Mouse (Mus musculus) kidney, adult 2 months (tissue): Measurements from ENCODE around the gene Strada. TPM values are rescaled to one million over a fixed set of nuclear protein-coding genes. Genes with fewer than 3 reads are reported as not detected.

ENCODE experiments used
- DNase-seq: peaks from one replicate; pipeline ENCODE4 v3.0.0; 2021
- H3K27ac ChIP-seq: fragments of 200-500 bp; 2 replicates; pipeline ENCODE4 v1.5.1; 2012; ENCODE audit warnings: low read depth, low read length, control low read depth, inconsistent platforms; ENCODE audit not compliant: insufficient read depth
- H3K27me3 ChIP-seq: fragments of 200-500 bp; replicated peaks from 2 replicates; pipeline ENCODE4 v1.6.1; 2012; ENCODE audit warnings: mild to moderate bottlenecking, moderate library complexity, low read length, inconsistent platforms; ENCODE audit not compliant: control insufficient read depth, insufficient read depth
- H3K36me3 ChIP-seq: fragments of 200-500 bp; 2 replicates; pipeline ENCODE4 v1.6.1; 2012; ENCODE audit warnings: mild to moderate bottlenecking, moderate library complexity, low read length, inconsistent platforms; ENCODE audit not compliant: control insufficient read depth, insufficient read depth
- H3K4me1 ChIP-seq: fragments of 200-500 bp; 2 replicates; pipeline ENCODE4 v1.6.1; 2011; ENCODE audit warnings: low read length; ENCODE audit not compliant: control insufficient read depth, insufficient read depth
- H3K4me3 ChIP-seq: fragments of 200-500 bp; 2 replicates; pipeline ENCODE4 v1.5.1; 2011; ENCODE audit warnings: mild to moderate bottlenecking, low read depth, low read length, control low read depth; ENCODE audit not compliant: insufficient read depth
- CTCF ChIP-seq: fragments of 200-500 bp; conservative IDR thresholded peaks from 2 replicates; pipeline ENCODE4 v1.5.1; 2011; ENCODE audit warnings: low read depth, mild to moderate bottlenecking, control low read depth, low read length, moderate library complexity, mixed read lengths; ENCODE audit not compliant: insufficient read depth, insufficient read length
- POLR2A ChIP-seq: fragments of 200-500 bp; IDR thresholded peaks from one replicate; pipeline ENCODE4 v1.6.1; 2011; ENCODE audit warnings: low read depth, low read length, control low read depth
- WGBS: fragments of 180-500 bp; shearing (Covaris S2); methylation state at CpG from one replicate; pipeline ENCODE4 v1.1.7; 2018; 5-methylcytosine and 5-hydroxymethylcytosine counted together
- polyA plus RNA-seq: library from polyadenylated mRNA; depleted of rRNA; stranded (reverse); fragments of >200 nt; gene quantifications from 2 replicates; pipeline ENCODE4 v1.2.3, GENCODE M21; 2012

The Strada gene
- polyA plus RNA-seq, 1 experiment = 28.5 TPM

- DNase-seq = peak; percentile 75
- peak; percentile 14 for TF ChIP-seq POLR2A
- TF ChIP-seq CTCF = no peak
- Histone ChIP-seq H3K27me3 (no peaks in the 10 kb centered on the region), H3K4me1 (0 out of 2 replicates have a peak, but pooled peaks cover 4% of the 10 kb centered on the region), H3K27ac (peak overlapping the region; percentile 55), H3K4me3 (peak overlapping the region; percentile 70), H3K36me3 (no peaks in the 10 kb centered on the region)
- 2% methylated on average over 104 of the region's 106 CpGs for WGBS
Measured at GRCm38 (mm10) chr11:106159921-106160840, 41.8 kb downstream of the Strada start.

- Histone ChIP-seq H3K36me3 (no peaks in the 10 kb centered on the region), H3K27me3 (no peaks in the 10 kb centered on the region), H3K27ac (peak overlapping the region; percentile 22; the same call in 1 of the 2 replicates), H3K4me3 (peak overlapping the region; percentile 70), H3K4me1 (peaks cover 6% of the 10 kb centered on the region; the same call in 1 of the 2 replicates)
- TF ChIP-seq POLR2A = no peak
- TF ChIP-seq CTCF = no peak
- under 1% methylated on average over 25 of the region's 25 CpGs for WGBS
- peak; percentile 52 for DNase-seq
Measured at GRCm38 (mm10) chr11:106159216-106159920, 42.6 kb downstream of the Strada start.

GRCm38 (mm10) chr11:106158930-106159215 is 43.1 kb downstream of the Strada start:
- Histone ChIP-seq H3K4me1 (peaks cover 6% of the 10 kb centered on the region; the same call in 1 of the 2 replicates), H3K27me3 (no peaks in the 10 kb centered on the region), H3K27ac (peak overlapping the region; percentile 4; the same call in 1 of the 2 replicates), H3K36me3 (no peaks in the 10 kb centered on the region), H3K4me3 (peak overlapping the region; percentile 70)
- 24% methylated on average over 9 of the region's 9 CpGs for WGBS
- TF ChIP-seq POLR2A (no peak), CTCF (no peak)
- DNase-seq = no peak

GRCm38 (mm10) chr11:106158081-106158929 is 43.7 kb downstream of the Strada start:
- no peak overlapping the region for H3K27ac ChIP-seq
- no peaks in the 10 kb centered on the region for H3K27me3 ChIP-seq
- no peak overlapping the region for H3K4me3 ChIP-seq
- no peaks in the 10 kb centered on the region for H3K36me3 ChIP-seq
- peak; percentile 69 for TF ChIP-seq CTCF
- TF ChIP-seq POLR2A = no peak
- peak; percentile 31 for DNase-seq
- peaks cover 6% of the 10 kb centered on the region; the same call in 1 of the 2 replicates for H3K4me1 ChIP-seq
- 49% methylated on average over 14 of the region's 14 CpGs for WGBS

- Histone ChIP-seq H3K27me3 (no peaks in the 10 kb centered on the region), H3K36me3 (no peaks in the 10 kb centered on the region), H3K4me1 (peaks cover 6% of the 10 kb centered on the region; the same call in 1 of the 2 replicates), H3K4me3 (no peak overlapping the region), H3K27ac (no peak overlapping the region)
- no peak for TF ChIP-seq POLR2A
- DNase-seq = no peak
- WGBS = 72% methylated on average over 7 of the region's 7 CpGs
Measured at GRCm38 (mm10) chr11:106157154-106157553, 44.8 kb downstream of the Strada start.

GRCm38 (mm10) chr11:106156257-106156656 is 45.7 kb downstream of the Strada start:
- Histone ChIP-seq H3K4me3 (no peak overlapping the region), H3K4me1 (peaks cover 6% of the 10 kb centered on the region; the same call in 1 of the 2 replicates)
- DNase-seq = no peak

More at GRCm38 (mm10) chr11:106156257-106156656, 45.7 kb downstream of the Strada start:
- 86% methylated on average over 1 of the region's 1 CpGs for WGBS
- no peaks in the 10 kb centered on the region for H3K36me3 ChIP-seq
- H3K27me3 ChIP-seq = no peaks in the 10 kb centered on the region
- TF ChIP-seq POLR2A = no peak
- TF ChIP-seq CTCF = no peak
- no peak overlapping the region for H3K27ac ChIP-seq
